Mouse (Mus musculus): ENCODE results near the gene Ttll11. TPM values are rescaled to one million over a fixed set of nuclear protein-coding genes. Genes with fewer than 3 reads are reported as not detected.

The Ttll11 gene
- polyA plus RNA-seq, 1 experiment from 2014 or later, result 6.0 TPM

- ATAC-seq (ENCODE audit: low FRiP score, low read depth), result no peak
- Histone ChIP-seq H3K27me3 (replicated peaks) (no peaks in the 10 kb centered on the region), H3K9me3 (no peaks in the 10 kb centered on the region), H3K4me2 (replicated peaks) (no peak overlapping the region), H3K27ac (no peak overlapping the region), H3K4me1 (no peaks in the 10 kb centered on the region), H3K9ac (no peak overlapping the region), H3K36me3 (no peaks in the 10 kb centered on the region), H3K4me3 (no peak overlapping the region)
- WGBS, result 88% methylated on average over 3 of the region's 3 CpGs
Observed at GRCm38 (mm10) chr2:35922956-35923355, 56.8 kb downstream of the Ttll11 start.

- no peak overlapping the region for H3K27ac ChIP-seq
- no peaks in the 10 kb centered on the region for H3K9me3 ChIP-seq
- H3K27me3 ChIP-seq (replicated peaks), result no peaks in the 10 kb centered on the region
- H3K36me3 ChIP-seq, result no peaks in the 10 kb centered on the region
- no peaks in the 10 kb centered on the region for H3K4me1 ChIP-seq
- 80% methylated on average over 4 of the region's 4 CpGs for WGBS
- H3K9ac ChIP-seq, result no peak overlapping the region
- no peak overlapping the region for H3K4me2 ChIP-seq (replicated peaks)
- H3K4me3 ChIP-seq, result no peak overlapping the region
- no peak for ATAC-seq (ENCODE audit: low FRiP score, low read depth)
Observed at GRCm38 (mm10) chr2:35912090-35912489, 67.6 kb downstream of the Ttll11 start.

GRCm38 (mm10) chr2:35911675-35912074 is 68.0 kb downstream of the Ttll11 start:
- ATAC-seq (ENCODE audit: low FRiP score, low read depth), result no peak
- H3K27ac ChIP-seq, result no peak overlapping the region

DNA sequence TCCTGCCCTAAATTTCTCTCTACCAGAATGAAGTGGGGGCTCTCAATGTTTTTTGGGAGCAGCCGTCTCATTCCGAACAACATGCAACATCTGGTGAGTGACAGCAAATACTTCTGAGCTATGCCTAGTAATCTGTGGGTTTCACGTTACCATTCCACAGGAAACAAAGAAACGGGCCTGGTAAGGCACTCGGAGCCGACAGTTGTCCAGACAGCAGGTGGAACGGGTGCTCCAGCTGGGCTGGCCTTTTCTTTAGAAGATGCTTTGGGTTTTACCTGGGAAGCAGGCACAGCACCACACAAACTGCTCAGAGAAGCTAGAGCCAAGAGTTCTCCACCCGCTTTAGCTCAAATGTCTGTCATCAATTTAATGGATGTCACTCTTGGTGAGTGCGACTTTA is 69.0 kb downstream of the Ttll11 start:
- no peaks in the 10 kb centered on the region for H3K9me3 ChIP-seq
- no peak overlapping the region for H3K27ac ChIP-seq
- no peak overlapping the region for H3K9ac ChIP-seq
- H3K4me3 ChIP-seq, result no peak overlapping the region
- no peak for ATAC-seq (ENCODE audit: low FRiP score, low read depth)
- 44% methylated on average over 9 of the region's 9 CpGs for WGBS
- H3K27me3 ChIP-seq (replicated peaks), result no peaks in the 10 kb centered on the region
- no peaks in the 10 kb centered on the region for H3K36me3 ChIP-seq
- H3K4me1 ChIP-seq, result no peaks in the 10 kb centered on the region
- no peak overlapping the region for H3K4me2 ChIP-seq (replicated peaks)

More at GRCm38 (mm10) chr2:35911675-35912074, 68.0 kb downstream of the Ttll11 start:
- Histone ChIP-seq H3K9me3 (no peaks in the 10 kb centered on the region), H3K27me3 (replicated peaks) (no peaks in the 10 kb centered on the region), H3K9ac (no peak overlapping the region), H3K4me2 (replicated peaks) (no peak overlapping the region), H3K4me3 (no peak overlapping the region), H3K4me1 (no peaks in the 10 kb centered on the region), H3K36me3 (no peaks in the 10 kb centered on the region)
- whole genome bisulfite sequencing, result 91% methylated on average over 1 of the region's 1 CpGs

- no peak for ATAC-seq (ENCODE audit: low FRiP score, low read depth)
- 95% methylated on average over 4 of the region's 4 CpGs for WGBS
- no peak overlapping the region for H3K4me2 ChIP-seq (replicated peaks)
Observed at GRCm38 (mm10) chr2:35909353-35909752, 70.4 kb downstream of the Ttll11 start.

DNA sequence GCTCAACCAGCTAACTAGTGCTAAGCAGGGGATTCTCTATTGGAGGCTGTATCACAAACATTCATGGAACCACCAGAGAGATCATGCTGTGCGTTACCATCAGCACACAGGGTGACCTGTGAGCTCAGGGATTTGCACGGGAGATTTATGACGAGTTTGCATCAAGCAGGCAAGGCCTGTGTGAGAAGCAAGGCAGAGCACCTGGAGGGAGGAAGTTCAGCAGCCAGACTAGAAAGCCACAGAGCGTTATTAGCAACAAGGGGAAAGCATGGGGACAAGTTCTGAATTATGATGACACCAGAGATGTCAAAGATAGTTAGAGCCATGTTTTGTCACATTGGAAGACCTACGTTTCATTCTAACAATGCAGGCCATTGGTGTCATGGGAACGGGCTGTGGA is 72.1 kb downstream of the Ttll11 start:
- Histone ChIP-seq H3K27ac (no peak overlapping the region), H3K9me3 (no peaks in the 10 kb centered on the region), H3K4me2 (replicated peaks) (no peak overlapping the region), H3K9ac (no peak overlapping the region), H3K4me3 (no peak overlapping the region), H3K4me1 (no peaks in the 10 kb centered on the region), H3K36me3 (no peaks in the 10 kb centered on the region), H3K27me3 (replicated peaks) (no peaks in the 10 kb centered on the region)
- ATAC-seq (ENCODE audit: low FRiP score, low read depth), result no peak
- WGBS, result 84% methylated on average over 6 of the region's 6 CpGs

More at GRCm38 (mm10) chr2:35909353-35909752, 70.4 kb downstream of the Ttll11 start:
- Histone ChIP-seq H3K9ac (no peak overlapping the region), H3K4me3 (no peak overlapping the region), H3K9me3 (no peaks in the 10 kb centered on the region), H3K36me3 (no peaks in the 10 kb centered on the region), H3K27me3 (replicated peaks) (no peaks in the 10 kb centered on the region), H3K4me1 (no peaks in the 10 kb centered on the region), H3K27ac (no peak overlapping the region)

DNA sequence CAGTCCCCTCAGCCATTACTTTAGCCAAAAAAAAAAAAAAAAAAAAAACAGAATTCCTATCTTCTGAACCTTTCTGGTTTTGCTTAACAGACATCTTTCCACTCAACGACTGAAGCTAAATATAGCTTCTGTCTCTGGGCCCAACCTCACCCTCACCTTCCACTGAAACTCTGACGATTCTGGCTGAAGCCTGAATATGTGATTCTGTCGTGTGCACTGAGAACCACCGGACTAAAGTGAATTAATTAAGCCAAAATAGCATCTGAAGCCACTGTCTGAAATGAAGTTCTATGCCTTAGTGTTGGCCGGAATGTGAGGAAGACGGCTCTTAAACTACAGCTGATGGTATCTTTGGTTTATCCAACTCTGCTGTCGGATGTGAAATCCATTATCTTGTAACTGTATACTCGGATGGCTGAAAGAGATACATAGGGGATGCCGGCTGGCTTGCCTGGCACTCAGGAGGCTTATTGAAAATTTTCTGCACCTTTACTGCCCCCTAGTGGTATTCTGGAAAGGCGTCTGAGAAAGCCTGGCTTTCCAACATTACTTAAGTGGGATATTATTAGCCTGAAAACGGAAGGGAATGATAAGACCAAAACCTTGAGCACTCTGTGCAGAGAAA is 73.4 kb downstream of the Ttll11 start:
- ATAC-seq (ENCODE audit: low FRiP score, low read depth), result peak; percentile 37

GRCm38 (mm10) chr2:35900845-35901244 is 78.9 kb downstream of the Ttll11 start:
- Histone ChIP-seq H3K27ac (no peak overlapping the region), H3K36me3 (no peaks in the 10 kb centered on the region), H3K9me3 (no peaks in the 10 kb centered on the region), H3K9ac (no peak overlapping the region), H3K4me1 (no peaks in the 10 kb centered on the region), H3K4me2 (replicated peaks) (no peak overlapping the region), H3K27me3 (replicated peaks) (0 out of 2 replicates have a peak, but pooled peaks cover 3% of the 10 kb centered on the region), H3K4me3 (no peak overlapping the region)
- no peak for ATAC-seq (ENCODE audit: low FRiP score, low read depth)
- 75% methylated on average over 2 of the region's 2 CpGs for WGBS

More for the DNA sequence above, 73.4 kb downstream of the Ttll11 start:
- Histone ChIP-seq H3K4me1 (no peaks in the 10 kb centered on the region), H3K9me3 (no peaks in the 10 kb centered on the region), H3K4me2 (replicated peaks) (no peak overlapping the region), H3K9ac (no peak overlapping the region), H3K27ac (no peak overlapping the region), H3K4me3 (no peak overlapping the region), H3K27me3 (replicated peaks) (no peaks in the 10 kb centered on the region), H3K36me3 (no peaks in the 10 kb centered on the region)
- WGBS, result 25% methylated on average over 11 of the region's 11 CpGs

- ATAC-seq (ENCODE audit: low FRiP score, low read depth), result no peak
- Histone ChIP-seq H3K27me3 (replicated peaks) (0 out of 2 replicates have a peak, but pooled peaks cover 3% of the 10 kb centered on the region), H3K36me3 (no peaks in the 10 kb centered on the region), H3K4me2 (replicated peaks) (no peak overlapping the region), H3K4me1 (no peaks in the 10 kb centered on the region), H3K9ac (no peak overlapping the region), H3K4me3 (no peak overlapping the region), H3K27ac (no peak overlapping the region), H3K9me3 (no peaks in the 10 kb centered on the region)
- WGBS, result 96% methylated on average over 3 of the region's 3 CpGs
Observed at GRCm38 (mm10) chr2:35899712-35900111, 80.0 kb downstream of the Ttll11 start.

DNA sequence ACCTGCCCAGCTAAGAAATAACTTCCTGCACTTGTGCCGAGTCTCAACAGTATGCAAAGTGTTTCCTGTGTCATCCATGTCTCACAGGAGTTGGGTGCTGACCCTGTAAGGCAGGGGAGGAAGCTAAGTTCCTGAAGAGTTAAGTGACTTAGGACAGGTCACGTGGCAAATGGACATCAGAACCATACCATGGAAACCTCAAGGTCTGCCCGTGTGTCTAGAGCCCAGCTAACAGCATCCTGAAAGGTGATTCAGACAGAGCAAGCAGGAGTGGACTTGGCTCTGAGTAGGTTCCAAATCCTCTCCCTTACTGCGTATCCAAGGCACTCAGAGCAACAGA is 80.6 kb downstream of the Ttll11 start:
- Histone ChIP-seq H3K36me3 (no peaks in the 10 kb centered on the region), H3K27me3 (replicated peaks) (0 out of 2 replicates have a peak, but pooled peaks cover 3% of the 10 kb centered on the region), H3K9me3 (no peaks in the 10 kb centered on the region), H3K4me3 (no peak overlapping the region), H3K9ac (no peak overlapping the region), H3K4me1 (no peaks in the 10 kb centered on the region), H3K27ac (no peak overlapping the region), H3K4me2 (replicated peaks) (no peak overlapping the region)
- no peak for ATAC-seq (ENCODE audit: low FRiP score, low read depth)
- WGBS, result 82% methylated on average over 4 of the region's 4 CpGs

- Histone ChIP-seq H3K4me2 (replicated peaks) (no peak overlapping the region), H3K36me3 (no peaks in the 10 kb centered on the region), H3K9me3 (no peaks in the 10 kb centered on the region), H3K27me3 (replicated peaks) (0 out of 2 replicates have a peak, but pooled peaks cover 3% of the 10 kb centered on the region), H3K9ac (no peak overlapping the region), H3K4me1 (no peaks in the 10 kb centered on the region), H3K4me3 (no peak overlapping the region), H3K27ac (no peak overlapping the region)
- ATAC-seq (ENCODE audit: low FRiP score, low read depth), result no peak
- 81% methylated on average over 6 of the region's 6 CpGs for WGBS
Observed at GRCm38 (mm10) chr2:35898425-35899134, 81.1 kb downstream of the Ttll11 start.

- no peak overlapping the region for H3K4me3 ChIP-seq
- 0 out of 2 replicates have a peak, but pooled peaks cover 3% of the 10 kb centered on the region for H3K27me3 ChIP-seq (replicated peaks)
- no peak overlapping the region for H3K9ac ChIP-seq
- no peaks in the 10 kb centered on the region for H3K36me3 ChIP-seq
- no peak overlapping the region for H3K4me2 ChIP-seq (replicated peaks)
- ATAC-seq (ENCODE audit: low FRiP score, low read depth), result no peak
- 87% methylated on average over 2 of the region's 2 CpGs for WGBS
- H3K4me1 ChIP-seq, result no peaks in the 10 kb centered on the region
- no peak overlapping the region for H3K27ac ChIP-seq
- no peaks in the 10 kb centered on the region for H3K9me3 ChIP-seq
Observed at GRCm38 (mm10) chr2:35897125-35897524, 82.6 kb downstream of the Ttll11 start.

DNA sequence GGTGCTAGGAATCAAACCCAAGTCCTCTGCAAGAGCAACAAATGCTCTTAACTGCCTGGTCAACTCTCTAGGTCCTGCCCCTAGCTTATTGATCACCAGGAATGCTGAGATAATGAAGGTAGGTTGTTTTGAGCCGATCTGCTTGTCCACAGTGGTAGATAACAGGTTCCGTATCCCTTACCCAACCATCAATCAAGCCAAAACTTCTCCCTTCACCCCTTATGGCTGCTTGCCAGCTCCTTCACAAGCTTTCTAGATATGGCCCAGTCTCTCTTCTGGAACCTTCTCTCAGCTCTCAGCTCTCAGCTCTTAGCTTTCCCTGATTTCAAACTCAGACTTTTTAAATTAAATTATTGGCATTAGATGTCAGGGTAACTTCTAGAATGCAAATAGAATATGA is 85.2 kb downstream of the Ttll11 start:
- Histone ChIP-seq H3K27me3 (replicated peaks) (0 out of 2 replicates have a peak, but pooled peaks cover 3% of the 10 kb centered on the region), H3K4me2 (replicated peaks) (no peak overlapping the region)
- no peak for ATAC-seq (ENCODE audit: low FRiP score, low read depth)

More for the DNA sequence above, 85.2 kb downstream of the Ttll11 start:
- Histone ChIP-seq H3K9ac (no peak overlapping the region), H3K27ac (no peak overlapping the region), H3K36me3 (no peaks in the 10 kb centered on the region), H3K4me1 (no peaks in the 10 kb centered on the region), H3K9me3 (no peaks in the 10 kb centered on the region), H3K4me3 (no peak overlapping the region)
- 84% methylated on average over 2 of the region's 2 CpGs for WGBS

Measured in neural tube, embryonic 12.5 days (tissue).